Mouse (Mus musculus): ENCODE measurements around the gene Mtx3.

DNA sequence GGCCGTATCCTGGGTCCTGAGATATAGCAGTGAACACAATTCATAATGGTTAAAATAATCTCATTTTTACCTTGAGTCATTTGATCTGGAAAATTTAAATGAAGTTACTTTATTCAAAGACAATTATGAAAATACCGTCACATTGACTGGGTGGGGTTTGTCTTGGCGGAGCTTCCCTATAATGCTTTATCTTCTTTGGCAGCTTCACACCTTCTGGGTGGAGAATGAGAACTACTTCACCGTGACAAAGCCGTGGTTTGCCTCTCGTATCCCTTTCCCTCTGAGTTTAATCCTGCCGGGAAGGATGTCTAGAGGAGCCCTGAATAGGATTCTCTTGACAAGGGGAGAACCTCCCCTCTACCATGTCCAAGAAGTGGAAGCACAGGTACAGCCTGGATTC is 2.8 kb downstream of the Mtx3 start:
- TF ChIP-seq CTCF (conservative IDR thresholded peaks at IDR 0.05; ENCODE audit: low read length): no peak
- TF ChIP-seq POU5F1 (IDR thresholded peaks at IDR 0.05; ENCODE audit: borderline replicate concordance, low read length): no peak

All from E14TG2a.4 (cell line).